Mouse (Mus musculus): Measurements from ENCODE around the gene Izumo1r. TPM values are rescaled to one million over a fixed set of nuclear protein-coding genes. Genes with fewer than 3 reads are reported as not detected.

Izumo1r gene
- polyA plus RNA-seq (2012; rRNA removed): 0.85 and 0.89 TPM in 2 replicates

- DNase-seq (ENCODE audit: low read depth): no peak
These were observed at the start of gene Izumo1r for GRCm38 (mm10) chr9:14903581-14904378. Gene Izumo1r, minus strand, starts transcription at chr9:14903949.

- no peak for DNase-seq (ENCODE audit: low read depth)
These were observed 47.3 kb upstream of the Izumo1r start for GRCm38 (mm10) chr9:14951072-14951471.

GRCm38 (mm10) chr9:14948843-14949242 is 45.1 kb upstream of the Izumo1r start:
- no peak for DNase-seq (ENCODE audit: low read depth)

- no peak for DNase-seq (ENCODE audit: low read depth)
These were observed 42.9 kb upstream of the Izumo1r start for GRCm38 (mm10) chr9:14946677-14947076.

- no peak for DNase-seq (ENCODE audit: low read depth)
These were observed 42.2 kb upstream of the Izumo1r start for GRCm38 (mm10) chr9:14945919-14946318.

- no peak for DNase-seq (ENCODE audit: low read depth)
These were observed 38.5 kb upstream of the Izumo1r start for GRCm38 (mm10) chr9:14942143-14942720.

GRCm38 (mm10) chr9:14939610-14940009 is 35.9 kb upstream of the Izumo1r start:
- no peak for DNase-seq (ENCODE audit: low read depth)

GRCm38 (mm10) chr9:14937308-14937707 is 33.6 kb upstream of the Izumo1r start:
- DNase-seq (ENCODE audit: low read depth): no peak

- DNase-seq (ENCODE audit: low read depth): no peak
These were observed 31.1 kb upstream of the Izumo1r start for GRCm38 (mm10) chr9:14934851-14935250.

- no peak for DNase-seq (ENCODE audit: low read depth)
These were observed 28.2 kb upstream of the Izumo1r start for GRCm38 (mm10) chr9:14931943-14932342.

GRCm38 (mm10) chr9:14931211-14931610 is 27.5 kb upstream of the Izumo1r start:
- DNase-seq (ENCODE audit: low read depth): no peak

- no peak for DNase-seq (ENCODE audit: low read depth)
These were observed 22.8 kb upstream of the Izumo1r start for GRCm38 (mm10) chr9:14926593-14926992.

- DNase-seq (ENCODE audit: low read depth): no peak
These were observed 19.9 kb upstream of the Izumo1r start for GRCm38 (mm10) chr9:14923625-14924024.

GRCm38 (mm10) chr9:14921971-14922560 is 18.3 kb upstream of the Izumo1r start:
- no peak for DNase-seq (ENCODE audit: low read depth)

GRCm38 (mm10) chr9:14921254-14921653 is 17.5 kb upstream of the Izumo1r start:
- no peak for DNase-seq (ENCODE audit: low read depth)

GRCm38 (mm10) chr9:14920608-14921007 is 16.9 kb upstream of the Izumo1r start:
- no peak for DNase-seq (ENCODE audit: low read depth)

GRCm38 (mm10) chr9:14918825-14919668 is 15.3 kb upstream of the Izumo1r start:
- no peak for DNase-seq (ENCODE audit: low read depth)

- no peak for DNase-seq (ENCODE audit: low read depth)
These were observed 13.9 kb upstream of the Izumo1r start for GRCm38 (mm10) chr9:14917661-14918060.

GRCm38 (mm10) chr9:14912037-14912436 is 8.3 kb upstream of the Izumo1r start:
- DNase-seq (ENCODE audit: low read depth): no peak

GRCm38 (mm10) chr9:14909981-14910380 is 6.2 kb upstream of the Izumo1r start:
- no peak for DNase-seq (ENCODE audit: low read depth)

GRCm38 (mm10) chr9:14907816-14908415 is 4.2 kb upstream of the Izumo1r start:
- no peak for DNase-seq (ENCODE audit: low read depth)

- no peak for DNase-seq (ENCODE audit: low read depth)
These were observed 2.2 kb upstream of the Izumo1r start for GRCm38 (mm10) chr9:14905956-14906355.
